Mouse (Mus musculus) stomach, embryonic 16.5 days (tissue): ENCODE measurements at regions not wholly inside any gene's neighbourhood (a gene's known extent, or its start where the extent isn't known, plus 50 kb on each side); places are given as distances from the start of the nearest gene placed in this dataset.

Experiments
- ATAC-seq: fragments of 200-750 bp; cut with Nextera tagmentation; 2 replicates; pipeline ENCODE4 v1.8.0; 2017; ENCODE audit warnings: moderate number of reproducible peaks, moderate TSS enrichment; ENCODE audit not compliant: insufficient read depth, low FRiP score
- H3K27ac ChIP-seq: fragments of 300-500 bp; sonication (generic); 2 replicates; pipeline ENCODE4 v1.5.1; 2014; ENCODE audit warnings: low read length
- H3K27me3 ChIP-seq: fragments of 300-500 bp; sonication (generic); 2 replicates; pipeline ENCODE4 v1.6.1; 2014; ENCODE audit warnings: low read length, control low read depth, mixed read lengths; ENCODE audit not compliant: control insufficient read depth, insufficient read depth
- H3K36me3 ChIP-seq: fragments of 300-500 bp; sonication (generic); 2 replicates; pipeline ENCODE4 v1.6.1; 2014; ENCODE audit warnings: low read length; ENCODE audit not compliant: control insufficient read depth, insufficient read depth
- H3K4me1 ChIP-seq: fragments of 300-500 bp; sonication (generic); 2 replicates; pipeline ENCODE4 v1.6.1; 2014; ENCODE audit warnings: low read length, control low read depth, mixed read lengths; ENCODE audit not compliant: control insufficient read depth, insufficient read depth
- H3K4me2 ChIP-seq: fragments of 300-500 bp; sonication (generic); 2 replicates; pipeline ENCODE4 v1.6.1; 2014; ENCODE audit warnings: low read depth, low read length, mixed read lengths
- H3K4me3 ChIP-seq: fragments of 300-500 bp; sonication (generic); replicated peaks from 2 replicates; pipeline ENCODE4 v1.5.1; 2014; ENCODE audit warnings: mild to moderate bottlenecking, low read length
- H3K9ac ChIP-seq: fragments of 300-500 bp; sonication (generic); 2 replicates; pipeline ENCODE4 v1.6.1; 2014; ENCODE audit warnings: low read length
- H3K9me3 ChIP-seq: fragments of 300-500 bp; sonication (generic); replicated peaks from 2 replicates; pipeline ENCODE4 v1.6.1; 2016; ENCODE audit warnings: low read length, control low read depth; ENCODE audit not compliant: control insufficient read depth
- WGBS: fragments of 180-500 bp; shearing (Covaris S2); extraction: QIAGEN DNeasy Blood & Tissue Kit; methylation state at CpG from one replicate; pipeline ENCODE4 v1.1.7; 2014; 5-methylcytosine and 5-hydroxymethylcytosine counted together

- H3K9me3 ChIP-seq, result no peaks in the 10 kb centered on the region
- no peak for ATAC-seq
- H3K27ac ChIP-seq, result no peak overlapping the region
- no peak overlapping the region for H3K4me3 ChIP-seq
- H3K4me2 ChIP-seq, result no peak overlapping the region
- H3K36me3 ChIP-seq, result no peaks in the 10 kb centered on the region
- H3K27me3 ChIP-seq, result no peaks in the 10 kb centered on the region
- WGBS, result 41% methylated on average over 1 of the region's 1 CpGs
- no peak overlapping the region for H3K9ac ChIP-seq
- H3K4me1 ChIP-seq, result no peaks in the 10 kb centered on the region
Observed at GRCm38 (mm10) chr14:82998135-82998534, 1445.2 kb upstream of the Pcdh17 start.

DNA sequence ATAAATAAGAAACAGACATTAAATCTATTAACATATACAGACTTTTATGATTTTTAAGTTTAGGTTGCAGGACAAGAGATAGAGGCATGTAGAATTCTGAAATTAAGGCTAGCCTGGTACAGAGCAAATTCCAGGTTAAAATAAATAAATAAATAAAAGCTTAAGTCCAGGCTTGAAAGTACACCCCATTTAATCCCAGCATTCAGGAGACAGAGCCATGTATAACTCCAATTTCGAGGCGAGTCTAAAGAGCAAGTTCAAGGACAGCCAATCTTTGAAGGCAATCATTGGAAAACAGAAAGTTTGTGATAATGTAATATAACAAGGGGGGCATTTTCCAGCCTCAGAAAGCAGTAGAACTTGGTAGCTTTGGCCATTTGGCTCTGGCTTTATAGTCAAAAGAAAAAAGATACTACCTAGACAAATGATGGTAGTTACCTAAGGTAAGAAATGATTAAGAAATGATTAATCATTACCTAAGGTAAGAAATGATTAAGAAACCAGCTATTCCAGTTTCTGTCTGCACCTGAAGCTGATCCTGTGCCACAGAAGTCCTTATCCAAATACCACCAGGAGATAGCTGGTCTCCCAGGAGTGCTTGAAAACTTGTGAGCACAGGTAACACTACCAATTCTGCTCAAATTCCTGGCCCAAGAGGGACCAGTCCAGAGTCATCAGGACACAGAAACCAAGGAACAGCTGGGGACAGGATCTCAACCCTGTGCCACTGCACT, 1441.0 kb upstream of the Pcdh17 start:
- Histone ChIP-seq H3K4me2 (no peak overlapping the region), H3K27me3 (no peaks in the 10 kb centered on the region), H3K9me3 (no peaks in the 10 kb centered on the region), H3K36me3 (no peaks in the 10 kb centered on the region), H3K4me3 (no peak overlapping the region), H3K27ac (no peak overlapping the region), H3K4me1 (no peaks in the 10 kb centered on the region), H3K9ac (no peak overlapping the region)
- peak; percentile 86; the same call in 1 of the 2 replicates for ATAC-seq
- 53% methylated on average over 2 of the region's 2 CpGs for WGBS

- Histone ChIP-seq H3K4me2 (no peak overlapping the region), H3K36me3 (no peaks in the 10 kb centered on the region), H3K27me3 (no peaks in the 10 kb centered on the region), H3K4me1 (no peaks in the 10 kb centered on the region), H3K27ac (no peak overlapping the region), H3K4me3 (no peak overlapping the region), H3K9me3 (no peaks in the 10 kb centered on the region), H3K9ac (no peak overlapping the region)
- no peak for ATAC-seq
Observed at GRCm38 (mm10) chr14:83008549-83008948, 1434.8 kb upstream of the Pcdh17 start.

- Histone ChIP-seq H3K4me2 (no peak overlapping the region), H3K27me3 (no peaks in the 10 kb centered on the region), H3K4me3 (no peak overlapping the region), H3K9me3 (no peaks in the 10 kb centered on the region), H3K27ac (no peak overlapping the region), H3K36me3 (no peaks in the 10 kb centered on the region), H3K9ac (no peak overlapping the region), H3K4me1 (no peaks in the 10 kb centered on the region)
- no peak for ATAC-seq
Observed at GRCm38 (mm10) chr14:83021886-83022285, 1421.5 kb upstream of the Pcdh17 start.
